Mouse (Mus musculus) kidney, embryonic 16.5 days (tissue): ENCODE results near the gene Gm9972. TPM values are rescaled to one million over a fixed set of nuclear protein-coding genes. Genes with fewer than 3 reads are reported as not detected.
A peak's percentile ranks its signal among the peaks of the same experiment; 100 is the strongest.

Experiments
- ATAC-seq: fragments of 200-750 bp; cut with Nextera tagmentation; 2 replicates; pipeline ENCODE4 v1.8.0; 2017; ENCODE audit warnings: moderate TSS enrichment; ENCODE audit not compliant: low FRiP score, low TSS enrichment
- H3K27ac ChIP-seq: fragments of 300-500 bp; sonication (generic); 2 replicates; pipeline ENCODE4 v1.5.1; 2014; ENCODE audit warnings: low read length
- H3K27me3 ChIP-seq: fragments of 300-500 bp; sonication (generic); 2 replicates; pipeline ENCODE4 v1.6.1; 2014; ENCODE audit warnings: low read length, control low read depth, mixed read lengths; ENCODE audit not compliant: insufficient read depth
- H3K36me3 ChIP-seq: fragments of 300-500 bp; sonication (generic); 2 replicates; pipeline ENCODE4 v1.6.1; 2014; ENCODE audit warnings: low read length, control low read depth, mixed read lengths; ENCODE audit not compliant: insufficient read depth
- H3K4me1 ChIP-seq: fragments of 300-500 bp; sonication (generic); 2 replicates; pipeline ENCODE4 v1.6.1; 2014; ENCODE audit warnings: low read length, control low read depth, mixed read lengths; ENCODE audit not compliant: insufficient read depth
- H3K4me2 ChIP-seq: fragments of 300-500 bp; sonication (generic); replicated peaks from 2 replicates; pipeline ENCODE4 v1.6.1; 2014; ENCODE audit warnings: low read depth, low read length
- H3K4me3 ChIP-seq: fragments of 300-500 bp; sonication (generic); 2 replicates; pipeline ENCODE4 v1.5.1; 2014; ENCODE audit warnings: mild to moderate bottlenecking, low read length
- H3K9ac ChIP-seq: fragments of 300-500 bp; sonication (generic); replicated peaks from 2 replicates; pipeline ENCODE4 v1.6.1; 2014; ENCODE audit warnings: low read length
- H3K9me3 ChIP-seq: fragments of 300-500 bp; sonication (generic); 2 replicates; pipeline ENCODE4 v1.6.1; 2016; ENCODE audit warnings: low read length, control low read depth
- WGBS: fragments of 180-500 bp; shearing (Covaris S2); extraction: QIAGEN DNeasy Blood & Tissue Kit; methylation state at CpG from one replicate; pipeline ENCODE4 v1.1.7; 2014; 5-methylcytosine and 5-hydroxymethylcytosine counted together
- polyA plus RNA-seq: library from polyadenylated mRNA; unstranded; fragments of >200 nt; fragmentation: Nextera tagmentation; extraction: Ambion mirVana; gene quantifications from 2 replicates; pipeline ENCODE4 v1.2.1, GENCODE M21; 2015

The Gm9972 gene
- 0.33 TPM in 1 of 2 replicates, not detected in the other for polyA plus RNA-seq

- Histone ChIP-seq H3K4me2 (no peak within 1 kb of the TSS), H3K4me3 (no peak within 1 kb of the TSS), H3K9me3 (no peaks in the 10 kb centered on the region), H3K27me3 (no peaks in the 10 kb centered on the region), H3K27ac (no peak within 1 kb of the TSS), H3K9ac (no peak within 1 kb of the TSS), H3K36me3 (no peaks in the 10 kb centered on the region), H3K4me1 (no peaks in the 10 kb centered on the region)
- ATAC-seq, result no peak
Measured at GRCm38 (mm10) chr11:43035446-43035845, at the start of gene Gm9972. TSS of gene Gm9972 (plus strand) at chr11:43035746.

- 48% methylated on average over 3 of the region's 3 CpGs for WGBS
- no peak overlapping the region for H3K4me3 ChIP-seq
- ATAC-seq, result peak; percentile 42; the same call in 1 of the 2 replicates
- H3K4me1 ChIP-seq, result no peaks in the 10 kb centered on the region
- no peaks in the 10 kb centered on the region for H3K27me3 ChIP-seq
- H3K9me3 ChIP-seq, result no peaks in the 10 kb centered on the region
- H3K4me2 ChIP-seq, result no peak overlapping the region
- H3K27ac ChIP-seq, result no peak overlapping the region
- H3K9ac ChIP-seq, result no peak overlapping the region
- H3K36me3 ChIP-seq, result no peaks in the 10 kb centered on the region
Measured at GRCm38 (mm10) chr11:42999188-42999587, 36.4 kb upstream of the Gm9972 start.

GRCm38 (mm10) chr11:43011941-43012340 lies 23.6 kb upstream of the Gm9972 start:
- no peak overlapping the region for H3K4me2 ChIP-seq
- H3K4me3 ChIP-seq, result no peak overlapping the region
- no peak overlapping the region for H3K9ac ChIP-seq
- no peak for ATAC-seq
- no peak overlapping the region for H3K27ac ChIP-seq
- WGBS, result 93% methylated on average over 2 of the region's 2 CpGs
- H3K4me1 ChIP-seq, result no peaks in the 10 kb centered on the region
- H3K36me3 ChIP-seq, result no peaks in the 10 kb centered on the region
- no peaks in the 10 kb centered on the region for H3K27me3 ChIP-seq
- H3K9me3 ChIP-seq, result no peaks in the 10 kb centered on the region

GRCm38 (mm10) chr11:43012980-43013379 lies 22.6 kb upstream of the Gm9972 start:
- Histone ChIP-seq H3K27me3 (no peaks in the 10 kb centered on the region), H3K9me3 (no peaks in the 10 kb centered on the region), H3K4me1 (no peaks in the 10 kb centered on the region), H3K27ac (no peak overlapping the region), H3K4me3 (no peak overlapping the region), H3K9ac (no peak overlapping the region), H3K36me3 (no peaks in the 10 kb centered on the region), H3K4me2 (no peak overlapping the region)
- no peak for ATAC-seq
- 76% methylated on average over 4 of the region's 4 CpGs for WGBS

GRCm38 (mm10) chr11:43023109-43023688 lies 12.3 kb upstream of the Gm9972 start:
- no peaks in the 10 kb centered on the region for H3K9me3 ChIP-seq
- no peak overlapping the region for H3K27ac ChIP-seq
- H3K36me3 ChIP-seq, result no peaks in the 10 kb centered on the region
- H3K4me3 ChIP-seq, result no peak overlapping the region
- no peaks in the 10 kb centered on the region for H3K4me1 ChIP-seq
- H3K9ac ChIP-seq, result no peak overlapping the region
- no peak overlapping the region for H3K4me2 ChIP-seq
- H3K27me3 ChIP-seq, result no peaks in the 10 kb centered on the region
- no peak for ATAC-seq

- Histone ChIP-seq H3K4me3 (no peak overlapping the region), H3K4me1 (no peaks in the 10 kb centered on the region), H3K36me3 (no peaks in the 10 kb centered on the region), H3K27me3 (no peaks in the 10 kb centered on the region), H3K27ac (no peak overlapping the region), H3K9me3 (no peaks in the 10 kb centered on the region), H3K9ac (no peak overlapping the region), H3K4me2 (no peak overlapping the region)
- no peak for ATAC-seq
- 71% methylated on average over 1 of the region's 1 CpGs for WGBS
Measured at GRCm38 (mm10) chr11:43029813-43030212, 5.7 kb upstream of the Gm9972 start.

- H3K9me3 ChIP-seq, result no peaks in the 10 kb centered on the region
- no peaks in the 10 kb centered on the region for H3K36me3 ChIP-seq
- WGBS, result 78% methylated on average over 4 of the region's 4 CpGs
- H3K4me2 ChIP-seq, result no peak overlapping the region
- no peak overlapping the region for H3K27ac ChIP-seq
- no peak overlapping the region for H3K4me3 ChIP-seq
- no peaks in the 10 kb centered on the region for H3K27me3 ChIP-seq
- ATAC-seq, result no peak
- no peak overlapping the region for H3K9ac ChIP-seq
- no peaks in the 10 kb centered on the region for H3K4me1 ChIP-seq
Measured at GRCm38 (mm10) chr11:43032141-43032540, 3.4 kb upstream of the Gm9972 start.

GRCm38 (mm10) chr11:43045871-43046548 lies 10.5 kb downstream of the Gm9972 start:
- H3K27me3 ChIP-seq, result no peaks in the 10 kb centered on the region
- no peak overlapping the region for H3K4me3 ChIP-seq
- ATAC-seq, result no peak
- no peaks in the 10 kb centered on the region for H3K36me3 ChIP-seq
- no peaks in the 10 kb centered on the region for H3K4me1 ChIP-seq
- no peak overlapping the region for H3K4me2 ChIP-seq
- no peak overlapping the region for H3K27ac ChIP-seq
- H3K9ac ChIP-seq, result no peak overlapping the region
- 88% methylated on average over 3 of the region's 3 CpGs for WGBS
- H3K9me3 ChIP-seq, result no peaks in the 10 kb centered on the region

- Histone ChIP-seq H3K4me2 (no peak overlapping the region), H3K9ac (no peak overlapping the region), H3K4me3 (no peak overlapping the region), H3K36me3 (no peaks in the 10 kb centered on the region), H3K27me3 (no peaks in the 10 kb centered on the region), H3K4me1 (no peaks in the 10 kb centered on the region), H3K27ac (no peak overlapping the region), H3K9me3 (no peaks in the 10 kb centered on the region)
- 43% methylated on average over 1 of the region's 1 CpGs for WGBS
- ATAC-seq, result no peak
Measured at GRCm38 (mm10) chr11:43049363-43049762, 13.8 kb downstream of the Gm9972 start.

- Histone ChIP-seq H3K27me3 (no peaks in the 10 kb centered on the region), H3K4me1 (no peaks in the 10 kb centered on the region), H3K4me3 (no peak overlapping the region), H3K9me3 (no peaks in the 10 kb centered on the region), H3K4me2 (no peak overlapping the region), H3K36me3 (no peaks in the 10 kb centered on the region), H3K27ac (no peak overlapping the region), H3K9ac (no peak overlapping the region)
- no peak for ATAC-seq
- WGBS, result 91% methylated on average over 5 of the region's 5 CpGs
Measured at GRCm38 (mm10) chr11:43054972-43055371, 19.4 kb downstream of the Gm9972 start.
